Mouse (Mus musculus) MEL (cell line): ENCODE measurements around the gene Krt34. TPM values are rescaled to one million over a fixed set of nuclear protein-coding genes. Genes with fewer than 3 reads are reported as not detected.

ENCODE experiments used
- DNase-seq: peaks from one replicate; pipeline ENCODE4 v3.0.0; 2011; ENCODE audit warnings: low read depth, low spot score
- H3K27ac ChIP-seq: 2 replicates; pipeline ENCODE4 v1.5.1; 2012; ENCODE audit warnings: low read depth, mild to moderate bottlenecking, control low read depth, low read length, moderate library complexity; ENCODE audit not compliant: control insufficient read depth
- H3K27me3 ChIP-seq, 2 experiments: fragments of 150-350 bp in 1 of 2; sonication (generic) in 1 of 2; 2 replicates each; pipeline ENCODE4 v1.6.1; 2012; ENCODE audit warnings: low read length in 2 of 2, mild to moderate bottlenecking in 2 of 2, improper control_type of control experiment in 1 of 2, moderate library complexity in 1 of 2; ENCODE audit not compliant: insufficient read depth in 2 of 2, control insufficient read depth in 1 of 2
- H3K36me3 ChIP-seq, 2 experiments: 2 replicates each; pipeline ENCODE4 v1.6.1; 2012 to 2014; ENCODE audit warnings: low read length in 2 of 2, improper control_type of control experiment in 1 of 2, inconsistent platforms in 1 of 2, mild to moderate bottlenecking in 1 of 2; ENCODE audit not compliant: insufficient read depth in 2 of 2, control insufficient read depth in 1 of 2
- H3K4me1 ChIP-seq, 2 experiments: fragments of 150-350 bp in 1 of 2; sonication (generic) in 1 of 2; 2 replicates each; pipeline ENCODE4 v1.6.1; 2012; ENCODE audit warnings: low read length in 2 of 2, improper control_type of control experiment in 1 of 2, mild to moderate bottlenecking in 1 of 2; ENCODE audit not compliant: insufficient read depth in 2 of 2, control insufficient read depth in 1 of 2
- H3K4me3 ChIP-seq, 2 experiments: fragments of 150-350 bp in 1 of 2; sonication (generic) in 1 of 2; 2 replicates each; pipeline ENCODE4 v1.5.1; 2012; ENCODE audit warnings: low read depth in 2 of 2, low read length in 2 of 2, mild to moderate bottlenecking in 2 of 2, moderate library complexity in 2 of 2, control low read depth in 1 of 2, improper control_type of control experiment in 1 of 2; ENCODE audit not compliant: control insufficient read depth in 1 of 2, insufficient read depth in 1 of 2
- H3K79me2 ChIP-seq: 2 replicates; pipeline ENCODE4 v1.6.1; 2012; ENCODE audit warnings: mild to moderate bottlenecking, low read length, moderate library complexity; ENCODE audit not compliant: control insufficient read depth, poor library complexity, insufficient read depth
- H3K9ac ChIP-seq: 2 replicates; pipeline ENCODE4 v1.6.1; 2012; ENCODE audit warnings: low read depth, mild to moderate bottlenecking, control low read depth, low read length, moderate library complexity; ENCODE audit not compliant: control insufficient read depth, poor library complexity, severe bottlenecking
- H3K9me3 ChIP-seq: fragments of 150-350 bp; sonication (generic); replicated peaks from 2 replicates; pipeline ENCODE4 v1.6.1; 2012; ENCODE audit warnings: mild to moderate bottlenecking, low read length, improper control_type of control experiment, moderate library complexity; ENCODE audit not compliant: insufficient read depth
- CHD1 ChIP-seq: IDR thresholded peaks from 2 replicates; pipeline ENCODE4 v1.6.1; 2012; ENCODE audit warnings: low read depth, mild to moderate bottlenecking, inconsistent platforms, low read length, improper control_type of control experiment
- CHD2 ChIP-seq: IDR thresholded peaks from 2 replicates; pipeline ENCODE4 v1.6.1; 2011; ENCODE audit warnings: low read length, improper control_type of control experiment
- CTCF ChIP-seq, 3 experiments: IDR thresholded peaks in 2 of 3; conservative IDR thresholded peaks in 1 of 3; 2 replicates each; pipeline ENCODE4 v1.5.1; 2011 to 2012; ENCODE audit warnings: low read length in 3 of 3, low read depth in 2 of 3, mild to moderate bottlenecking in 2 of 3, improper control_type of control experiment in 1 of 3, inconsistent platforms in 1 of 3, mixed read lengths in 1 of 3, moderate library complexity in 1 of 3; ENCODE audit not compliant: control insufficient read depth in 1 of 3, insufficient read depth in 1 of 3, poor library complexity in 1 of 3, severe bottlenecking in 1 of 3
- E2F4 ChIP-seq: IDR thresholded peaks from 2 replicates; pipeline ENCODE4 v1.6.1; 2011; ENCODE audit warnings: low read depth, low read length, improper control_type of control experiment, borderline replicate concordance
- GABPA ChIP-seq: IDR thresholded peaks from 2 replicates; pipeline ENCODE4 v1.6.1; 2012; ENCODE audit warnings: low read depth, mild to moderate bottlenecking, inconsistent platforms, low read length, improper control_type of control experiment, moderate library complexity
- KAT2A ChIP-seq: conservative IDR thresholded peaks from 2 replicates; pipeline ENCODE4 v1.6.1; 2012; ENCODE audit warnings: low read depth, low read length, improper control_type of control experiment, inconsistent platforms
- MYB ChIP-seq: IDR thresholded peaks from 2 replicates; pipeline ENCODE4 v1.6.1; 2011; ENCODE audit warnings: mild to moderate bottlenecking, low read depth, low read length, improper control_type of control experiment
- MYC ChIP-seq: IDR thresholded peaks from 2 replicates; pipeline ENCODE4 v1.6.1; 2011; ENCODE audit warnings: low read depth, mild to moderate bottlenecking, low read length, improper control_type of control experiment, moderate library complexity
- POLR2AphosphoS5 ChIP-seq: IDR thresholded peaks from 2 replicates; pipeline ENCODE4 v1.6.1; 2012; ENCODE audit warnings: low read depth, borderline replicate concordance, mild to moderate bottlenecking, inconsistent platforms, low read length, moderate library complexity, mixed read lengths
- SIN3A ChIP-seq: IDR thresholded peaks from 2 replicates; pipeline ENCODE4 v1.6.1; 2012; ENCODE audit warnings: low read length, improper control_type of control experiment, inconsistent platforms
- USF1 ChIP-seq: IDR thresholded peaks from 2 replicates; pipeline ENCODE4 v1.6.1; 2014; ENCODE audit warnings: low read depth, mild to moderate bottlenecking, inconsistent platforms, low read length, improper control_type of control experiment, moderate library complexity
- USF2 ChIP-seq, 2 experiments: IDR thresholded peaks; 2 replicates each; pipeline ENCODE4 v1.6.1; 2011 to 2012; ENCODE audit warnings: improper control_type of control experiment in 2 of 2, low read length in 2 of 2, borderline replicate concordance in 1 of 2, inconsistent platforms in 1 of 2, low read depth in 1 of 2, mild to moderate bottlenecking in 1 of 2; ENCODE audit not compliant: insufficient read depth in 1 of 2
- ZKSCAN1 ChIP-seq: IDR thresholded peaks from 2 replicates; pipeline ENCODE4 v1.6.1; 2012; ENCODE audit warnings: low read depth, mild to moderate bottlenecking, inconsistent platforms, low read length, improper control_type of control experiment, moderate library complexity
- ZMIZ1 ChIP-seq: IDR thresholded peaks from 2 replicates; pipeline ENCODE4 v1.6.1; 2012; ENCODE audit warnings: low read depth, mild to moderate bottlenecking, inconsistent platforms, low read length, improper control_type of control experiment, moderate library complexity
- polyA plus RNA-seq, 2 experiments: library from polyadenylated mRNA; stranded (reverse) in 1 of 2; unstranded in 1 of 2; fragments of >175 nt in 1 of 2; fragments of >200 nt in 1 of 2; gene quantifications; 2 replicates each; pipeline versions ENCODE4 v1.2.1 to v1.2.4; 2012; ENCODE audit warnings: low replicate concordance in 2 of 2, low read depth in 1 of 2; ENCODE audit not compliant: insufficient read length in 2 of 2, insufficient read depth in 1 of 2, missing spikeins in 1 of 2
- total RNA-seq: library from RNA; depleted of rRNA; stranded (reverse); fragments of 300-350 nt; gene quantifications from 2 replicates; pipeline ENCODE4 v1.2.3, GENCODE M21; 2012

The Krt34 gene
- total and polyA plus RNA-seq, 3 experiments: not detected

DNA sequence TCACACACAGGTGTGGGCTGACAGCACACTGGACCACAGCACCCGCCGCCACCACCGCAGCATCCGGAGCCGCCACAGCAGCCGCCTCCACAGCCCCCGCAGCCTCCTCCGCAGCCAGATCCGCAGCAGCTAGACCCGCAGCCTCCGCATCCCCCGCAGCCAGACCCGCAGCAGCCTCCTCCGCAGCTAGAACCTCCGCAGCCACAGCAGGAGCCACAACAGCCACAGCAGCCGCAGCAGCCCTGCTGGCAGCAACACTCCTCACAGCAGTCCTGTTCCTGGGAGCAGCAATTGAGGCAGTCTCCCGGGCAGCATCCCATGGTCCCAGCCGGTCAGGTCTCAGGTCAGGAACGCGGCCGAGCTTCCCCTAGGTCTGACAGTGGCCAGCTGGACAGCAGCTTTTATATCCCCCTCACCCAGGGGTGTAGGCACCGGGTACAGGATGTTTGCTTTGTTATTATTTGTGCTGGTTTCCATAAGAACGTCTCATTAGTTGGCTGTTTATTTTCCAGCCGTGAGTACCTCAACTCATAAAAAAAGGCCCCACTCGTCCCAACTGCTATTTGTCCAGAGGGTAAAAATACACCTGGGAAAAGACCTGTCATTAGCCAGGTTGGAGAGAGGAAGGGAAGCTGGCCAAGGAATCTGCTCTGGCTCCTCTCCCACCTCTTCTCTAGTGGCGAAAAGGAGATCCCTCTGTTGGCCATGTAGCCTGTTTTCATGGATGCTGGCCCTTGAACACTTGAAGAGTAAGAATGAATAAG, 47.6 kb downstream of the Krt34 start, which contains the start of gene Krtap17-1:
Gene Krtap17-1, minus strand, starts transcription at position 375 of the 764 bp plus-strand sequence.
- Histone ChIP-seq H3K79me2 (no peaks in the 10 kb centered on the region), H3K4me1 (no peaks in the 10 kb centered on the region), H3K27ac (no peak within 1 kb of the TSS), H3K27me3 (no peaks in the 10 kb centered on the region), H3K4me3 (no peak within 1 kb of the TSS), H3K36me3 (no peaks in the 10 kb centered on the region), H3K9ac (no peak within 1 kb of the TSS), H3K9me3 (no peaks in the 10 kb centered on the region)
- TF ChIP-seq ZMIZ1 (no peak), USF2 (IDR thresholded peaks at IDR 0.05; ENCODE audit: borderline replicate concordance in 1 of 2, insufficient read depth in 1 of 2, low read depth in 1 of 2, low read length in 2 of 2) (no peak), SIN3A (no peak), USF1 (no peak)
- no peak for DNase-seq

DNA sequence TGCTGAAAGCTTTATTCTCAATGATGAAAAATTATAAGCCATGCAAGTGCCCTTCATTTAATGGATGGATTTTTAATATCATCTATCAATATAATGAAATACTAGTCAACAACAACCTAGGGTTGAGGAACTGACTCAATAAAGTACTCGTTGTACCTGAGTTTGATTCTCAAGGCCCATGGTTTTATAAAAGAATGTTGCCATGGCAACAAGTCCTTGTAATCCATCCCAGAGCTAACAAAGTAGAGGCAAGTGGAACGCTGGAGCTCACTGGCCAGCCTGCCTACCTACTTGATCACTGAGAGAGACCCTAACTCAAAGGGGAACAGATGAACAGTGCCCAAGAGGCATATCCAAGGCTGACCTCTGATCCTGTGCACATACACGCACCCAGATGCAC, 50.8 kb downstream of the Krt34 start:
- Histone ChIP-seq H3K4me1 (no peaks in the 10 kb centered on the region), H3K9ac (no peak overlapping the region), H3K27me3 (no peaks in the 10 kb centered on the region), H3K9me3 (no peaks in the 10 kb centered on the region), H3K36me3 (no peaks in the 10 kb centered on the region), H3K4me3 (no peak overlapping the region), H3K79me2 (no peaks in the 10 kb centered on the region), H3K27ac (no peak overlapping the region)
- no peak for DNase-seq
- TF ChIP-seq ZKSCAN1: no peak
- no peak for TF ChIP-seq CHD1
- TF ChIP-seq POLR2AphosphoS5: no peak
- TF ChIP-seq MYB: no peak
- no peak for TF ChIP-seq CHD2
- TF ChIP-seq MYC: no peak
- TF ChIP-seq CTCF (IDR thresholded peaks at IDR 0.05 in 2 of 3, conservative IDR thresholded peaks at IDR 0.05 in 1 of 3; ENCODE audit: control insufficient read depth in 1 of 3, insufficient read depth in 1 of 3, low read depth in 2 of 3, low read length in 3 of 3, poor library complexity in 1 of 3, severe bottlenecking in 1 of 3): no peak
- no peak for TF ChIP-seq SIN3A
- no peak for TF ChIP-seq GABPA
- no peak for TF ChIP-seq E2F4
- no peak for TF ChIP-seq KAT2A
